Mouse (Mus musculus) A20 (cell line): Measurements from ENCODE around the gene Gm10639.
A peak's percentile ranks its signal among the peaks of the same experiment; 100 is the strongest.
"Not testable (repeated sequence)": the region's sequence is repeated elsewhere in the genome, so short reads cannot be mapped to it uniquely, and the experiment has no call there.

Source experiments
- DNase-seq: peaks from one replicate; pipeline ENCODE4 v3.0.0-alpha.2; 2011; ENCODE audit warnings: low read depth, low spot score

The Gm10639 gene

DNA sequence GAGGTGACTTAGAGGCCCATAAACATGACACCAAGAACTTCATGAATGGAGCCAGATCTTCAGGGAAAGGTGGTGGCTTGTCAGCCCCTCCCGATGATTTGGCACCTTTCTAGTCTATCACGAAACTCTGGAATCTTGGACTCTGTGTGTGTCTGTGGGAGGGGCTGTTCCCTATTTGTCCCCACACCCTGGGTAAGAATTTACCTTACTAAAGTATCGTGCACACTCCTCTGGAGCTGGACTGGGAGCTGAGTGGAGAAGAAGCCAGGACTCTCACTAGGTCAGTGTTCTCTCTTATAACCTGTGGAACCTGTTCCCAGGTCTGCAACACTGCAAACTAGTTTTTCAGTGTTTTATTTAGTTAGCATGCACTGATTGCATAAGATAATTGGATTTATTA is at the start of gene Gm10639:
Gene Gm10639, plus strand, starts transcription at position 201 of the 400 bp plus-strand sequence.
- not testable (repeated sequence) for DNase-seq

GRCm38 (mm10) chr9:78255683-78256470 is 33.8 kb upstream of the Gm10639 start:
- DNase-seq: not testable (repeated sequence)

DNA sequence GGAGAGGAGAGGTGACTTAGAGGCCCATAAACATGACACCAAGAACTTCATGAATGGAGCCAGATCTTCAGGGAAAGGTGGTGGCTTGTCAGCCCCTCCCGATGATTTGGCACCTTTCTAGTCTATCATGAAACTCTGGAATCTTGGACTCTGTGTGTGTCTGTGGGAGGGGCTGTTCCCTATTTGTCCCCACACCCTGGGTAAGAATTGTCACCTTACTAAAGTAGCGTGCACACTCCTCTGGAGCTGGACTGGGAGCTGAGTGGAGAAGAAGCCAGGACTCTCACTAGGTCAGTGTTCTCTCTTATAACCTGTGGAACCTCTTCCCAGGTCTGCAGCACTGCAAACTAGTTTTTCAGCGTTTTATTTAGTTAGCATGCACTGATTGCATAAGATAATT is 32.8 kb upstream of the Gm10639 start, which contains the start of gene Gm3776:
Gene Gm3776, plus strand, starts transcription at position 216 of the 400 bp plus-strand sequence.
- not testable (repeated sequence) for DNase-seq

DNA sequence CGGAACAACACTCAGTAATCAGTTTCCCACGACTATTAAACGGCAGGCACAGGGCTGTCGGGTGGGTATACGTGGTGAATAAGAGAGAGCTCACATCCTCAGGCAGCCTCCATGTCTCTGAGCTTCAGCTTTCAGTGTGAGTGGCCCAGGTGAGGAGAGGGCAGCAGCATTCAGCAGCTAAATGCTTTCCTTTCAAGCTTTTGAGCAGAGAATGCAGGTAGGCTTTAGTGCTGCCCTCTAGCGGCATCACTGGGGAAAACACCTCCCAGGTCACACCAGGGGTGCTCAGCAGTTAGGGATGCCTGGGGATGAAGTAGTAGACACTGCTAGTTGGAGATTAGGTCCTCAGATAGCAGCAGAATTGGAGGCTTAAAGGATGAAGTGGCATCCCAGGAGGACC is 30.0 kb upstream of the Gm10639 start:
- DNase-seq: not testable (repeated sequence)

- not testable (repeated sequence) for DNase-seq
Observed at GRCm38 (mm10) chr9:78270945-78271344, 18.8 kb upstream of the Gm10639 start.

DNA sequence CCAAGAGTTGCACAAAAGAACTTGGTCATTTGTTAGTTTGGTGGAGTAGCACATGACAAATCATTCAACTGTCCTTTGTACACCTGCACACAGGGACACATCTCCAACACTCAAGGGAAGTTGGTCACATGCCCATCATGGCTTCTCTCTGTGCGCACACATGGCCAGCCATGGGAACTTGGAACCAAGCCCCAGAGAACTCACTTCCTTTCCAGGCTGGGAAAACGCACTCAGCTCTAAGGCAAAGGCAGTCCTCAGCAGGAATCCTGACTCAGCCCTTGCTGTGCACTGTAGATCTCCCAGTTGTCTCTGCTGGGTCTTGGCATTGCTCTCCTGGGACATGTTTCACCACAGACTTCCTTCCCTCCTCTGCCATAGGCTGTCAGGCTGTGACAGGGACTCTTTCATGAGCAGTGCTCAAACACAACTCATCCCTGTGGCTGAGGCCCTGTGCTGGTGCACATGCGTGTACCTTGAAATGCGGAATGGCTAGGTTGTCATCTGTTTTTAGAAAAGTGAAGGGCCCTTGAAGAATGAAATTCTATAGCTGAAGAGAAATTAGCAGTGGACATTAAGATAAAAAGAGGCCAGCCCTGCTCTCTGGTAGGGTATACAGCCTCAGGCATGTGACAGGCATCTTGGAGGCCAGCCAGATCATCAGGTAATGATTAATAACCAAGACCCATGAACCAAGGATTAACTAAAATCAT is 7.6 kb upstream of the Gm10639 start:
- not testable (repeated sequence) for DNase-seq

DNA sequence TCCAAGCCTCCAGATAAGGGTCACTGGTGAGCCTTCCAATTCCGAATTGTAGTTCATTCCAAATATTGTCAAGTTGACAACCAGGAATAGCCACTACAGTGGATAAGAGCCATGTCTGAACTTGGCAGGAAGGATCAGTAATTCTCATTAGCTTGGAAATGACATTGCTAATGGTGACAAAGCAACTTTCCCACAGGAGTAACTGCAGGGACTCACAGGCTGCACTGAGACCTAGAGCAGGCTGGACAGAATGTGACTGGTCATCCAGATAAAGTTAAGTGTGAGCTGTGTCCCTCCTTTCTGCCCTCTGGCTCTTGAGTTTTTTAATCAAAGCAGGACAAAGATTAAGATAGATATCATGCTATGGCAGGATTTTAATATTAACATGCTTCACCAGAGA is 660 bp upstream of the Gm10639 start:
- not testable (repeated sequence) for DNase-seq

GRCm38 (mm10) chr9:78292462-78292861 is 2.7 kb downstream of the Gm10639 start:
- not testable (repeated sequence) for DNase-seq

DNA sequence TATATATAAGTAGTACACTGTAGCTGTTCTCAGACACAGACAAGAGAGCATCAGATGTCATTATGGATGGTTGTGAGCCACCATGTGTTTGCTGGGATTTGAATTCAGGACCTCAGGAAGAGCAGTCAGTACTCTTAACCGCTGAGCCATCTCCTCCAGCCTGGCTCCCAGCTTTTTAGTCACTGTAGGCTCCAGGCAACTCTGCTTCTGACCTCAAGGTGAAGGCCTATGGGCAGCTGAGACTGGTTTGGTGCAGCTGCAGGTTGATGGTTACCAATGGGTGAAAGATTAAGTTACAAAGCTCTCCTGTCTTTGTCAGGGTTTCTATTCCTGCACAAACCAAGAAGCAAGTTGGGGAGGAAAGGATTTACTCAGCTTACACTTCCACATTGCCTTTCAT is 4.0 kb downstream of the Gm10639 start:
- DNase-seq: not testable (repeated sequence)

DNA sequence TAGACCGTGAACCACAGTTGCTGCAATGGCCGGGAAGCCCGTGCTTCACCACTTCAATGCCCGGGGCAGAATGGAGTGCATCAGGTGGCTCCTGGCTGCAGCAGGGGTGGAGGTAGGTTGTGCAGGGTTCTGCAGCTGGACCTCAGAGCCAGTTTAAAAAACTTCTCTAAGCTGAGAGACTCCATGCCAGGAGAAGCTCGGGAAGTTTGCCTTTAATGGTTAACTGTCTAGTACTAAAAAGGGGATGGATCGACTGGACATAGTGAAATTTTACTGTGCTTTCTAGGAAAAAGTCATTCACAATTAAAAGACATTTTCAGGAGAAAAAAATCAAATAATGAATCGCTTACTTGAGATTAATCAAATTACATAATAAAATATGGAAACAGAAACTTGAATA is 5.1 kb downstream of the Gm10639 start:
- not testable (repeated sequence) for DNase-seq

DNA sequence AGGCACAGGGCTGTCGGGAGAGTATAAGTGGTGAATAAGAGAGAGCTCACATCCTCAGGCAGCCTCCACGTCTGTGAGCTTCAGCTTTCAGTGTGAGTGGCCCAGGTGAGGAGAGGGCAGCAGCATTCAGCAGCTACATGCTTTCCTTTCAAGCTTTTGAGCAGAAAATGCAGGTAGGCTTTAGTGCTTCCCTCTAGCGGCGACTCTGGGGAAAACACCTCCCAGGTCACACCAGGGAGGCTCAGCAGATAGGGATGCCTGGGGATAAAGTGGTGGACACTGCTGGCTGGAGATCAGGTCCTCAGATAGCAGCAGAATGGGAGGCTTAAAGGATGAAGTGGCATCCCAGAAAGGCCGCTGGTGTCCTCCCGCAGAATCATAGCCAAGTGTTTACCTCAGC is 6.4 kb downstream of the Gm10639 start:
- peak; percentile 64 for DNase-seq

GRCm38 (mm10) chr9:78298232-78298631 is 8.5 kb downstream of the Gm10639 start:
- DNase-seq: no peak

- not testable (repeated sequence) for DNase-seq
Observed at GRCm38 (mm10) chr9:78299143-78299542, 9.4 kb downstream of the Gm10639 start.

DNA sequence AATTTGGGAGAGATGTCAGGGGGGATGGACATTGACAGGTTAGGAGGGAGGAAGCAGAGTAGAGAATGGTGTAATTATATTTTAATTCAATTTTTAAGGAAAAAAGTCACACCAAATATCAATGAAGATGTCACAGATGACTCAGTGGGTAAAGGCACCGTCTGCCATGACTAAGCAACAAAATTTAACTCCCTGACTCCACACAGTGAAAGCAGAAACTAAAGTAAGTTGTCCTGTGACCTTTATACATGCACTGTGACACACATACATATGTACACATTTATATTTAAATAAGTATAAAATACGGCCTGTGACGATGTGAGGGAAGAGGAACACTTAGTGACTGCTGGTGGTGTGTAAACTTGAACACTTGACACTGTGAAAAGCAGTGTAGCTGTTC is 18.4 kb downstream of the Gm10639 start:
- DNase-seq: not testable (repeated sequence)

DNA sequence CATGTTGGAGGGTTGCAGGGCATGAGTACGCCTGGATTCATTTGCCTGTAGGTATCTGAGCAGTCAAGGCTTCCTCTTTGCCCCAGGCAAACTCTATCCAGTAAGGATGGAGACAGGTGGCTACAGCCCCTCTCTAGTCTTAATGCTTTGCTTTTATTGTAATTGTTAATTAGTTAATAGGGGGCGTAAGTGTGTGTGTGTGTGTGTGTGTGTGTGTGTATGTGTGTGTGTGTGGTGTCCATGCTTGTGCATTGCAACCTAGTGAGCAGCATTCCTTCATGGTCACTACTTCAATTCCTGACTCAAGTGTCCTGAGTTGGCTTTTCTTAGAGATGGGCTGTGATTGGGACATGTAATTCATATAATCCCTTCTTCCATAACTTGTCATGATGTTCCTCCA is 25.0 kb downstream of the Gm10639 start, which contains the start of gene Omt2a:
Gene Omt2a, minus strand, starts transcription at position 101 of the 400 bp plus-strand sequence.
- DNase-seq: no peak

- DNase-seq: peak; percentile 20
Observed at GRCm38 (mm10) chr9:78319499-78319898, 29.8 kb downstream of the Gm10639 start.

DNA sequence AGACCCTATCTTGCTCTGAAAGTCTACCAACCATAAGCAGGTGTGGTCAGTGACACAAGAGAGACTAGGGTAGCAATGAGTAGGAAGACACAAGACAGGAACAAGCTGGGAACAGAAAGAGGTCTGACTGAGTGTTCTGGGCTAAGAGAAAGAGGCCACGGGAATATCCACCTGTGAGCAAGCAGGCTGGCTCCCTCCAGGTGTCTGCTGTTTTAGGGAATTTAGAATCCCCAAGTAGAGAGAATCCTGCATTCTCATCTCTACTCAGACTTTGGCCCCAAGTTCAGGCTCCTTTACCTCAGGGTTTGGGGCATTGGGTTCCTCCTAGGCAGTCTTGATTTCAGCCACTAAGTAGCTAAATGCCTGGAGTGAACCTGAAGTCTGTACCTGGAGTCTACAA is 37.6 kb downstream of the Gm10639 start, which contains the start of gene Omt2b:
Gene Omt2b, plus strand, starts transcription at position 301 of the 400 bp plus-strand sequence.
- DNase-seq: not testable (repeated sequence)

DNA sequence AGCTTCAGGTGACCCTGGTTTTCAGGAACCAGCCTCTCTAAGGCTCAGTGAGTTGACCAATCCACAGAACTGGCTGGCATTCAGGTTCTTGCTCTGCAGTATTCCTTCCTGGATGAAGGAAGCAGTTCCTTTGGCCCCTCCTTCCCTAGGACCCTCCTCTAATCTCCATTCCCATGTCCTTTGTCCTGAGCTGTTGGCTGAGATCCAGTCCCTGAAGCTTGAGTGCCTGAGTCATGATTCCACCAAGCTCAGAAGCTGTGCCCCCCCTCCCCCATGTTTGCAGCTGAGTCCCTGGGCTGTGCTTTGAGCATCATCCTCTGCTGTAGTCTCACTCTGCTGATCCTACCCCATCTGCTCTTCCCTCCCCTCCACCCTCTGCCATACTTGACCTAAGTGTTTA is 47.3 kb downstream of the Gm10639 start:
- not testable (repeated sequence) for DNase-seq

- peak; percentile 49 for DNase-seq
Observed at GRCm38 (mm10) chr9:78340324-78340723, 50.6 kb downstream of the Gm10639 start.

- not testable (repeated sequence) for DNase-seq
Observed at GRCm38 (mm10) chr9:78342494-78342893, 52.8 kb downstream of the Gm10639 start.

- DNase-seq: not testable (repeated sequence)
Observed at GRCm38 (mm10) chr9:78343055-78343454, 53.3 kb downstream of the Gm10639 start.

DNA sequence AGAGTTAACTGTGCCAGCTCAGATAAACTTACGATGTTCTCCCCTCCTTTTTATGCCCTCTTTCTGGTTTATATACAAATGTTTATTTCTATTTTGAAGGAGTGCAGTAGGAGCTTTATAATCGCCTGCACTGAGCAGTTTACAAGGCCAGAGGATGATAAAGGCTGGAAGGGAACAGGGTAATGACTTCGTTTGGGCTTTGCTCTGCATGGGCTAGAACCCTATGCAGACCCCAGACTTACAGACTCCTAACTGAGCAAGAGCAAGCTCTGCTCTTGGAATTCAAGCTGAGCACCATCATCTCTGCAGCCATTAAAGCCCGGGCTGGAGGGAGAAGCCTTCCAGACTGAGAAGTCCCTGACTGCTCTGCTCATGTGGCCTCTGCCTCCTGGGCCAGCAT is 55.5 kb downstream of the Gm10639 start:
- DNase-seq: not testable (repeated sequence)
